Mouse (Mus musculus): Measurements from ENCODE around the gene Vmn2r44. TPM values are rescaled to one million over a fixed set of nuclear protein-coding genes. Genes with fewer than 3 reads are reported as not detected.

Gene Vmn2r44
- not detected in 2 replicates for polyA plus RNA-seq (2012; rRNA removed; ENCODE audit: low replicate concordance)

DNA sequence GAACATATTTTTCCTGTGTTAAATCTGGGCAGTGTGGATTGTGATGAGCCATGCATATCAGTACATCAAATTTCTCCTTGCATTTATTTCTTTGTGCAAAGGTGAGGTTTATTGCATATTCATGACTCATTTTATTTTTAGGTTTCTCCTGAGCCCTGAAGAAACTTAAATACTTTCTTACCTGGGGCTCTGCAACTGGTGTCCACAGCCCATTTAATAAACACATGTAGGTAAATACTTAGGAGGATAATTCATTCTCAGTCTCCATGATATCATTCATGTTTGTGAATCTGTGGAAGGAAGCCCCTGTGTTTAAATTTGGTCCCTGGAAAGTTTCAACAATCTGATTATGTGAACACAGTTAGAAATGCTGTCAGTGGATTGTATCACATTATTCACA lies at the start of gene Vmn2r44:
TSS of gene Vmn2r44 (minus strand) at position 101 of the 400 bp plus-strand sequence.

Other genes with a start within 250 kb of the Vmn2r44 start
- gene Vmn2r41, start 221.7 kb downstream of the Vmn2r44 start, polyA plus RNA-seq (2012; rRNA removed; ENCODE audit: low replicate concordance), result not detected in 2 replicates
- gene Vmn2r42, start 183.0 kb downstream of the Vmn2r44 start, polyA plus RNA-seq (2012; rRNA removed; ENCODE audit: low replicate concordance), result not detected in 2 replicates
- not detected in 2 replicates for gene Vmn2r43, start 122.7 kb downstream of the Vmn2r44 start, polyA plus RNA-seq (2012; rRNA removed; ENCODE audit: low replicate concordance)
- not detected in 2 replicates for gene Vmn2r45, start 105.7 kb upstream of the Vmn2r44 start, polyA plus RNA-seq (2012; rRNA removed; ENCODE audit: low replicate concordance)

All from duodenum, adult 2 months (tissue).